Mouse (Mus musculus) adrenal gland, postnatal 25 days (tissue): ENCODE data around the gene Trappc10. TPM values are rescaled to one million over a fixed set of nuclear protein-coding genes. Genes with fewer than 3 reads are reported as not detected.
A peak's percentile ranks its signal among the peaks of the same experiment; 100 is the strongest.

Source experiments
- DNase-seq: peaks from one replicate; pipeline ENCODE4 v3.0.0; 2021; ENCODE audit warnings: mixed read lengths
- long read RNA-seq: library from polyadenylated mRNA; stranded (forward); transcript quantifications from one replicate; pipeline ENCODE4 v2.0.0, GENCODE M21; 2021
- total RNA-seq: library from RNA; stranded (reverse); gene quantifications from 2 replicates; pipeline ENCODE4 v1.2.3, GENCODE M21; 2021

The Trappc10 gene
- 53.0 and 56.6 TPM in 2 replicates for total RNA-seq
- long read RNA-seq, full-length matches to known transcripts = 2 of 3 reads
- long read RNA-seq, partial matches to known transcripts = 1 of 3 reads
- long read RNA-seq, other reads (novel, unspliced or antisense) = 0 of 3 reads

- peak; percentile 90 for DNase-seq
These were observed at the start of gene Trappc10 for GRCm38 (mm10) chr10:78244438-78245224. Gene Trappc10 (minus strand): TSS chr10:78244641.

- DNase-seq = no peak
These were observed 49.1 kb upstream of the Trappc10 start for GRCm38 (mm10) chr10:78293576-78293975.

GRCm38 (mm10) chr10:78292381-78292780, 47.9 kb upstream of the Trappc10 start:
- DNase-seq = no peak

- no peak for DNase-seq
These were observed 46.5 kb upstream of the Trappc10 start for GRCm38 (mm10) chr10:78290730-78291535.

GRCm38 (mm10) chr10:78288896-78289295, 44.5 kb upstream of the Trappc10 start:
- DNase-seq = no peak

GRCm38 (mm10) chr10:78288135-78288534, 43.7 kb upstream of the Trappc10 start:
- no peak for DNase-seq

GRCm38 (mm10) chr10:78287465-78288132, 43.2 kb upstream of the Trappc10 start:
- DNase-seq = no peak

GRCm38 (mm10) chr10:78285959-78286358, 41.5 kb upstream of the Trappc10 start:
- DNase-seq = no peak

- no peak for DNase-seq
These were observed 41.0 kb upstream of the Trappc10 start for GRCm38 (mm10) chr10:78285409-78285808.

GRCm38 (mm10) chr10:78284812-78285211, 40.4 kb upstream of the Trappc10 start:
- DNase-seq = no peak

- no peak for DNase-seq
These were observed 38.0 kb upstream of the Trappc10 start for GRCm38 (mm10) chr10:78282411-78282810.

GRCm38 (mm10) chr10:78280486-78280885, 36.0 kb upstream of the Trappc10 start:
- no peak for DNase-seq

GRCm38 (mm10) chr10:78279210-78279609, 34.8 kb upstream of the Trappc10 start:
- no peak for DNase-seq

GRCm38 (mm10) chr10:78277835-78278234, 33.4 kb upstream of the Trappc10 start:
- no peak for DNase-seq

GRCm38 (mm10) chr10:78276242-78276641, 31.8 kb upstream of the Trappc10 start:
- DNase-seq = no peak

- peak; percentile 29 for DNase-seq
These were observed 28.5 kb upstream of the Trappc10 start for GRCm38 (mm10) chr10:78272932-78273331.

GRCm38 (mm10) chr10:78265881-78266280, 21.4 kb upstream of the Trappc10 start:
- no peak for DNase-seq

- no peak for DNase-seq
These were observed 20.3 kb upstream of the Trappc10 start for GRCm38 (mm10) chr10:78264735-78265134.

GRCm38 (mm10) chr10:78260916-78261650, 16.6 kb upstream of the Trappc10 start:
- DNase-seq = no peak

- no peak for DNase-seq
These were observed 15.9 kb upstream of the Trappc10 start for GRCm38 (mm10) chr10:78260322-78260721.

- no peak for DNase-seq
These were observed 15.3 kb upstream of the Trappc10 start for GRCm38 (mm10) chr10:78259702-78260101.

- no peak for DNase-seq
These were observed 14.8 kb upstream of the Trappc10 start for GRCm38 (mm10) chr10:78259230-78259629.
